Mouse (Mus musculus): Measurements from ENCODE around the gene Tcf7l1. TPM values are rescaled to one million over a fixed set of nuclear protein-coding genes. Genes with fewer than 3 reads are reported as not detected.

Tcf7l1 gene
- polyA plus RNA-seq, 1 experiment from 2014 or later, result 23.7 TPM

DNA sequence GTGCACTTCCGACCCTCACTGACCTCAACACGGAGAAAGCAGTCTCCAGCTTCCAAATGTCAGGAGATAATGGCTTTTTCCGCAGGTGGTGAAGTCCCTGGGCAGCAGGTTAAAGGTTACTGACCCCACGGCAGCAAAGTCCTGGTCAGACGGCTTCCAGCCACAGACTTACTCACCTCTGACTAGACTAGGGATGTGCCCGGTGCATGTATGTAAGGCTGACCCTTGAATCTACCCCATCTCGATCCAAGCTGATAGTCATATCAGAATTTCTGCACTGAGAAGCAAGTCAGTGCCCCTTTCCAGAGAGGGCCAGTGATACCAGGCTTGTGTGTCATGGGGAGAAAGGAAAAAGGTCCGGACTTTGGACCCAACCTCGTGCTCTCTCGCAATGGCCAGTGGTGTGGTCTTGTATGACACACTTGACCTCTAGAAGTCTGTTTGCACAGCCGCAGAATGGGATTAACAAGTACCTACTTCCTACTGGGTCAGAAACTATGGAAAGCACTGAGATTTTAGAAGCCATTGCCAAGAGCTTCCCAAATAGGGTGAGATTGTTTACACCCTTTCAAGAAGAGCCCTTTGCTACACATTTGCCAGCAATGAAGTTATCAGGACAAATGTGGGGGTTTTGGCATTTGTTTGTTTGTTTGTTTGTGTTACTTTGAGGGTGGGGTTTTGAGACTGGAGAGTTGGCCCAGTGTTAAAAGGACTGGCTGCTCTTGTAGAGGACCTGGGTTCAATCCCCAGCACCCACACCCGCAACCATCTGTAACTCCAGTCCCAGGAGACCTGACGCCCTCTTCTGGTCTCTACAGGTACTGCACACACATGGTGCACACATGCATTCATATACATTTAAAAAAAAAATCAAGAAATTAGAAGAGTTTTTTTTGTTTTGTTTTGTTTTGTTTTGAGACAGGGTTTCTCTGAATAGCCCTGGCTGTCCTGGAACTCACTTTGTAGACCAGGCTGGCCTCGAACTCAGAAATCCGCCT, 10.0 kb downstream of the Tcf7l1 start:
- H3K9ac ChIP-seq, result no peak overlapping the region
- 71% methylated on average over 15 of the region's 15 CpGs for WGBS
- H3K4me3 ChIP-seq (replicated peaks), result no peak overlapping the region
- H3K4me2 ChIP-seq, result no peak overlapping the region
- H3K27ac ChIP-seq, result no peak overlapping the region
- no peaks in the 10 kb centered on the region for H3K9me3 ChIP-seq
- 0 out of 2 replicates have a peak, but pooled peaks cover 3% of the 10 kb centered on the region for H3K36me3 ChIP-seq
- ATAC-seq (ENCODE audit: insufficient read depth, low FRiP score, low read depth), result no peak
- no peaks in the 10 kb centered on the region for H3K27me3 ChIP-seq (replicated peaks)
- H3K4me1 ChIP-seq, result peaks cover 6% of the 10 kb centered on the region; the same call in 1 of the 2 replicates

DNA sequence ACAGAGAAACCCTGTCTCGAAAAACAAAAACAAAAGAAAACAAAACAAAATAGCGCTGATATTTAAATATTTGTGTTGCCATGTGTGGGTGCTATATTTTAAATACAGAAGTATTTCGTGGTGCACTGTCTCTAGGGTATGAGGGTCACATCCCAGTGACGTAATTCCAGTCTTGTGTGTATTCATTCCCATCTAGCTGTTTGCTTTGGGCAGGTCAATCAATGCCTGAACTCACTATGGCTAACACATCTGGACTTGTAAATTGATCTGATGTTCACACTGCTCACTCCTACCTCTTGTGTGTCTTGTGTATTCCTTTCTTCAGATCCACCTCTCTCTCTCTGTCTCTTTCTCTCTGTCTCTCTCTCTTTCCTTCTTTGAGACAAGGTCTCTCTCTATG, 11.8 kb downstream of the Tcf7l1 start:
- peaks cover 6% of the 10 kb centered on the region; the same call in 1 of the 2 replicates for H3K4me1 ChIP-seq
- 78% methylated on average over 4 of the region's 4 CpGs for WGBS
- ATAC-seq (ENCODE audit: insufficient read depth, low FRiP score, low read depth), result no peak

GRCm38 (mm10) chr6:72774275-72774674, 14.8 kb downstream of the Tcf7l1 start:
- 41% methylated on average over 3 of the region's 3 CpGs for WGBS
- Histone ChIP-seq H3K4me3 (replicated peaks) (no peak overlapping the region), H3K9ac (no peak overlapping the region), H3K9me3 (no peaks in the 10 kb centered on the region), H3K36me3 (no peaks in the 10 kb centered on the region), H3K27me3 (replicated peaks) (no peaks in the 10 kb centered on the region), H3K27ac (peak overlapping the region; percentile 50; the same call in 1 of the 2 replicates), H3K4me1 (peaks cover 18% of the 10 kb centered on the region), H3K4me2 (no peak overlapping the region)
- ATAC-seq (ENCODE audit: insufficient read depth, low FRiP score, low read depth), result peak; percentile 53; the same call in 1 of the 2 replicates

More for the DNA sequence above, 11.8 kb downstream of the Tcf7l1 start:
- no peak overlapping the region for H3K27ac ChIP-seq
- 0 out of 2 replicates have a peak, but pooled peaks cover 3% of the 10 kb centered on the region for H3K36me3 ChIP-seq
- no peaks in the 10 kb centered on the region for H3K27me3 ChIP-seq (replicated peaks)
- H3K4me3 ChIP-seq (replicated peaks), result no peak overlapping the region
- H3K9me3 ChIP-seq, result no peaks in the 10 kb centered on the region
- no peak overlapping the region for H3K9ac ChIP-seq
- H3K4me2 ChIP-seq, result no peak overlapping the region

DNA sequence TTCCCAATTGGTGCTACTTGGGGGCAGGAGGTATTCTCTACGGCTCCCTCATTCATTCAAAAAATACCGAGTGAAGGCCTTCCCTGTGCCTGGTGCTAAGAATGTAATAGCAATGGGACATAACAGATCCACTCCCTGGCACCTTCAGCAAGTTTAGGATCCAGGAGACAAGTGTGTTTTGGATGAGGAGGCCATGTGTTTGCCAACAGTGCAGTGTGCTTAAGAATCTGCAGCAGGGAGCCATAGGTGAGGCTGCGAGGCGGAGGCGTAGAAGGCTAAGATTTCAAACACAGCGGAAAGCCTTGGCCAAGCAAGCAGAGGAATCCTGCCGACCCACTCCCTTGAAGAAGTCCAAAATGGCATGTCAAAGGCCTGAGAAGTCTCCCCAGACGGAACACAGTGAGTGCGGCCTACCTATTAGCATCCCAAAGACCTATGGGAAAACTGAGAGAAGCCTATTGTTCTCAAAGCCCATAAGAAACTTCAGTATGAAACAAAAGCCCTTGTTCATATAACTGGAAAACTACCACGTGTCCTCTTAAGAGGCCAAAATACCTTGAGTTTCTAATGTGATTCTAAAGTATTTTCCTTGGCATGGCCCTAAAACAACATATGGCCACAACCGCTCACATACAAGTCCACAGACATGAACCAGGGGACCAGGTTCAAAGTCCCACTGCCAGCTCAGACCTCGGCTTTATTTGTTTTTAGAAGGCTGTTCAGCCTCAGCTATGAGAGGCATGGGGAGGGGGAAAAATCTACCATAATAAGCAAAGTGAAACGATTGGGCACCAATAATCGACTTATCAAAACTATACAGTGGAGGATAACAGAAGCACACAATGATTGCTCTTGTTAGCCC, 18.9 kb downstream of the Tcf7l1 start:
- H3K4me1 ChIP-seq, result peaks cover 30% of the 10 kb centered on the region
- WGBS, result 80% methylated on average over 14 of the region's 14 CpGs
- H3K27ac ChIP-seq, result peak overlapping the region; percentile 13; the same call in 1 of the 2 replicates
- H3K9ac ChIP-seq, result no peak overlapping the region
- no peak overlapping the region for H3K4me2 ChIP-seq
- H3K4me3 ChIP-seq (replicated peaks), result no peak overlapping the region
- ATAC-seq (ENCODE audit: insufficient read depth, low FRiP score, low read depth), result no peak
- no peaks in the 10 kb centered on the region for H3K27me3 ChIP-seq (replicated peaks)
- no peaks in the 10 kb centered on the region for H3K36me3 ChIP-seq
- H3K9me3 ChIP-seq, result no peaks in the 10 kb centered on the region

- Histone ChIP-seq H3K4me3 (replicated peaks) (no peak overlapping the region), H3K4me2 (no peak overlapping the region), H3K27me3 (replicated peaks) (no peaks in the 10 kb centered on the region), H3K36me3 (no peaks in the 10 kb centered on the region), H3K27ac (peak overlapping the region; percentile 28; the same call in 1 of the 2 replicates), H3K9me3 (no peaks in the 10 kb centered on the region), H3K4me1 (peaks cover 25% of the 10 kb centered on the region), H3K9ac (no peak overlapping the region)
- no peak for ATAC-seq (ENCODE audit: insufficient read depth, low FRiP score, low read depth)
- WGBS, result 80% methylated on average over 13 of the region's 13 CpGs
Observed at GRCm38 (mm10) chr6:72769343-72769742, 19.7 kb downstream of the Tcf7l1 start.

GRCm38 (mm10) chr6:72768804-72769203, 20.2 kb downstream of the Tcf7l1 start:
- WGBS, result 69% methylated on average over 9 of the region's 9 CpGs
- H3K27ac ChIP-seq, result peak overlapping the region; percentile 28; the same call in 1 of the 2 replicates
- no peak overlapping the region for H3K9ac ChIP-seq
- H3K36me3 ChIP-seq, result no peaks in the 10 kb centered on the region
- no peak overlapping the region for H3K4me3 ChIP-seq (replicated peaks)
- ATAC-seq (ENCODE audit: insufficient read depth, low FRiP score, low read depth), result peak; percentile 24; the same call in 1 of the 2 replicates
- no peak overlapping the region for H3K4me2 ChIP-seq
- no peaks in the 10 kb centered on the region for H3K27me3 ChIP-seq (replicated peaks)
- H3K4me1 ChIP-seq, result peaks cover 29% of the 10 kb centered on the region
- H3K9me3 ChIP-seq, result no peaks in the 10 kb centered on the region

- ATAC-seq (ENCODE audit: insufficient read depth, low FRiP score, low read depth), result no peak
- WGBS, result 93% methylated on average over 9 of the region's 9 CpGs
Observed at GRCm38 (mm10) chr6:72768097-72768496, 21.0 kb downstream of the Tcf7l1 start.

GRCm38 (mm10) chr6:72763616-72764015, 25.4 kb downstream of the Tcf7l1 start:
- H3K27me3 ChIP-seq (replicated peaks), result no peaks in the 10 kb centered on the region
- no peak overlapping the region for H3K9ac ChIP-seq
- no peaks in the 10 kb centered on the region for H3K9me3 ChIP-seq
- 40% methylated on average over 11 of the region's 11 CpGs for WGBS
- H3K4me3 ChIP-seq (replicated peaks), result no peak overlapping the region
- H3K4me2 ChIP-seq, result no peak overlapping the region
- no peaks in the 10 kb centered on the region for H3K36me3 ChIP-seq
- H3K27ac ChIP-seq, result no peak overlapping the region
- H3K4me1 ChIP-seq, result peaks cover 27% of the 10 kb centered on the region
- ATAC-seq (ENCODE audit: insufficient read depth, low FRiP score, low read depth), result peak; percentile 41; the same call in 1 of the 2 replicates

More at GRCm38 (mm10) chr6:72768097-72768496, 21.0 kb downstream of the Tcf7l1 start:
- no peak overlapping the region for H3K4me3 ChIP-seq (replicated peaks)
- H3K9ac ChIP-seq, result no peak overlapping the region
- no peaks in the 10 kb centered on the region for H3K9me3 ChIP-seq
- H3K27me3 ChIP-seq (replicated peaks), result no peaks in the 10 kb centered on the region
- no peak overlapping the region for H3K27ac ChIP-seq
- H3K4me2 ChIP-seq, result no peak overlapping the region
- H3K36me3 ChIP-seq, result no peaks in the 10 kb centered on the region
- peaks cover 31% of the 10 kb centered on the region for H3K4me1 ChIP-seq

DNA sequence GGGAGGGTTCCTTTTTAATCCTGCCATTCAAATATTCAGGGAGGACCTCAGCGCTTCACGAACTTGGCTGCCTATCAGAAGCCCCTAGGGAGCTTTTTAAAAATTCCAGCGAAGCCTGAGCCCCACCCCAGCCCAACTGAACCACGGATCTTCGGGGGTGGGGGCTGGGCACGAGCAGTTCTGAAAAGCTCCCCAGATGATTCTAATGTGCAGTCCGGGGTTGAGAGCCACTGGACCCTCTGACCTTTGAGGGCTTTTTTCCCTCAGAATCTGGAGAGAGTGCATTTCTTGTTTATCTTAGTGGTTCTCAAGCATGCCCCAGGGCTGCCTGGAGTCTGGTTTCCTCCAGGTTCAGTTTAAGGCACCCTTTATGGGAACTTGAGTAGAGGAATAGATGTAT, 27.4 kb downstream of the Tcf7l1 start:
- H3K9me3 ChIP-seq, result no peaks in the 10 kb centered on the region
- peaks cover 23% of the 10 kb centered on the region for H3K4me1 ChIP-seq
- no peaks in the 10 kb centered on the region for H3K36me3 ChIP-seq
- H3K4me3 ChIP-seq (replicated peaks), result no peak overlapping the region
- no peak for ATAC-seq (ENCODE audit: insufficient read depth, low FRiP score, low read depth)
- no peak overlapping the region for H3K27ac ChIP-seq
- H3K9ac ChIP-seq, result no peak overlapping the region
- H3K4me2 ChIP-seq, result no peak overlapping the region
- H3K27me3 ChIP-seq (replicated peaks), result no peaks in the 10 kb centered on the region
- 12% methylated on average over 7 of the region's 7 CpGs for WGBS

DNA sequence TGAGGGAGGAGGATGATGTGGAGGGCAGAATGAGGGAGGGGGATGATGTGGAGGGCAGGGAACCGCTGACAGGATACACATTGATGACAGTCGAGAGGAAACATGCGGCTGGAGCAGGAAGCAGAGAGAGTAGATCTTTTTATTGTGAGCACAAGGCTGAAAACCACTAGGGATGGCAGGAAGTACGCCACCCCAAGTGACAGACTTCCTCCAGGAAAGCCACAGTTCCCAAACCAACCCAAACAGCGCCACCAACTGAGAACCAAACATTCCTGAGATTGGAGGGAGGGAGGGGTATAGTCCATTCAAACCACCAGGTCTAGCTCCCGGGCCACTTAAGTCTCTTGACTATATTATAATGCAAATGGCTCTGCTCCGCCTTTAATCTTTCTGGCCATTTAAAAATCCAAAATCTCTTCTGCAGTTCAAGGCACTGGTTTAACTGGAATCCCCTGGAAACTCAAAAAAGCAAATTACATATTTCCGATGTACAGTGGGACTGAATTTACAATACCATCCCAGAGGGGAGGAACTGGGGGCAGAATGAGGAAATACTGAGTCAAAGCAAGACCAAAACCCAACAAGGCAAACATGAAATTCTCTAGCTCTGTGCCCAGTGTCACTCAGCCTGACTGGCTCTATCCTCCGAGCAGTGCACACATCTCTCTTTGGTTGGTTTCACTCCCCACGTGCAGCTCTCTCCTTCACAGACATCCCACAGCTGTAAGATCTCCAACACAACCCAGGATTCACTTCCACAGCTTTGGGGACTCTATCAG, 30.6 kb downstream of the Tcf7l1 start:
- Histone ChIP-seq H3K36me3 (no peaks in the 10 kb centered on the region), H3K4me1 (peaks cover 21% of the 10 kb centered on the region), H3K27me3 (replicated peaks) (no peaks in the 10 kb centered on the region), H3K27ac (no peak overlapping the region), H3K4me2 (no peak overlapping the region), H3K4me3 (replicated peaks) (no peak overlapping the region), H3K9ac (no peak overlapping the region), H3K9me3 (no peaks in the 10 kb centered on the region)
- no peak for ATAC-seq (ENCODE audit: insufficient read depth, low FRiP score, low read depth)
- WGBS, result 56% methylated on average over 10 of the region's 10 CpGs

GRCm38 (mm10) chr6:72755267-72755889, 33.7 kb downstream of the Tcf7l1 start:
- no peak overlapping the region for H3K9ac ChIP-seq
- no peaks in the 10 kb centered on the region for H3K36me3 ChIP-seq
- no peak overlapping the region for H3K27ac ChIP-seq
- no peak overlapping the region for H3K4me3 ChIP-seq (replicated peaks)
- no peak overlapping the region for H3K4me2 ChIP-seq
- no peak for ATAC-seq (ENCODE audit: insufficient read depth, low FRiP score, low read depth)
- no peaks in the 10 kb centered on the region for H3K27me3 ChIP-seq (replicated peaks)
- H3K4me1 ChIP-seq, result peaks cover 14% of the 10 kb centered on the region
- H3K9me3 ChIP-seq, result no peaks in the 10 kb centered on the region
- 64% methylated on average over 14 of the region's 14 CpGs for WGBS

Data from stomach, embryonic 15.5 days (tissue).